Mouse (Mus musculus) WW6 (cell line): Measurements from ENCODE around the gene Hist1h2ah.

Experiments used
- DNase-seq: peaks from one replicate; pipeline ENCODE4 v3.0.0-alpha.2; 2013; ENCODE audit warnings: low read depth, low spot score

Hist1h2ah gene

DNA sequence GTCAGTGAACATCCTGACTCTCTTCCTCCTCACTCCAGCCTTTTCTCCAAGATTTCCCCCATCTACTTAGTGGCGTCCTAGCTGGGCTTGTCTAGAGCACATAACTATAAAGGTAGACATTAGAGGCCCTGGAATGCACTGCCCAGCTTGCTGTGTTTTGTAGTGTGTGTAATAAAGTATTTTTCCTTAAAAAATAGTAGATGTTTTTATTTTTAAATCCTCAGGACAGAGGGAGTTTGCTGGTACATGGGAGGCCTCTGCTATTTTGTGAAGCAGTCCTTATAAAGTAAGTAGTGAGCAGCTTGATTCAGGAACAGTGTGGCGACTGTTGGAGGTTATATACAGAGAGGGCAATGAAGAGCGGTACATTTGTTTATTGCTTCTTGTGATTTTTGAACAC, 26.7 kb downstream of the Hist1h2ah start:
- DNase-seq, result no peak

DNA sequence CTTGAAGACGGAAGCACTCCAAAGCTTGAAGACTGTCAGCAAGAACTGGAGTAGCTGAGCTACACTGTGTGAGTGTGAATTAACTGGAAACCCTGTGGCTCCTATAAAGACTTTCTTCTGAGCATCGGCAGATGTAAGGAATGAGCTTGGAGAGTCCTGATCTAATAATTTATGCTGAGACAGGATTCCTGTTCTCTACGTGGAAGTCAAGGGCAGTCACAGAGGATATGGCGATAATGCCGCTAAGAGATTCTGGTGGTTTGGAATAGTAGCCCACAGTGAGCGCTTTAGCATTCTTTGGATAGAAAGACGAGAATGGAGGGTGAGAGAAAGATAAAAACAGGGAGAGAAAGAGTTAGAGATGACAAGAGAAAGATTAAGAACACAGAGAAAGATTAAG, 27.5 kb downstream of the Hist1h2ah start:
- DNase-seq, result no peak

DNA sequence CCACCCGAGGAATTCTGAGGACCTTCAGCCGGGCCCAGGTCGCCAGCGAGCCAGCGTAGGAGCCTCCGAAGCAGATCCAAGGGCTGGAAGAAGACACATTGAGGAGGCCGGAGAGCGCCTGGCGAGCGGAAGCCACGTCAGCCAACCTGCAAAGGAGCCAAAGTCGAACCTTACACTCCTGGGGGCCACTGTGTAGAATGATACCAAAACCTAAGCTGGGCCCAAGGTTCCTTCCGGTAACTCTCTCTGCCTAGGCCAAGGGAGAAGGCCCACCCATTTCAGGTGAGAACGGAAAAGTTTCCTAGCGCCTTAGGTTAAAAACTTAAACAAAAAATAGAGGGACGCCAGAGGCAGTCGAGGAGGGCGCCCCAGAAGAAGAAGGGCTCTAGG, 28.3 kb downstream of the Hist1h2ah start:
- no peak for DNase-seq

DNA sequence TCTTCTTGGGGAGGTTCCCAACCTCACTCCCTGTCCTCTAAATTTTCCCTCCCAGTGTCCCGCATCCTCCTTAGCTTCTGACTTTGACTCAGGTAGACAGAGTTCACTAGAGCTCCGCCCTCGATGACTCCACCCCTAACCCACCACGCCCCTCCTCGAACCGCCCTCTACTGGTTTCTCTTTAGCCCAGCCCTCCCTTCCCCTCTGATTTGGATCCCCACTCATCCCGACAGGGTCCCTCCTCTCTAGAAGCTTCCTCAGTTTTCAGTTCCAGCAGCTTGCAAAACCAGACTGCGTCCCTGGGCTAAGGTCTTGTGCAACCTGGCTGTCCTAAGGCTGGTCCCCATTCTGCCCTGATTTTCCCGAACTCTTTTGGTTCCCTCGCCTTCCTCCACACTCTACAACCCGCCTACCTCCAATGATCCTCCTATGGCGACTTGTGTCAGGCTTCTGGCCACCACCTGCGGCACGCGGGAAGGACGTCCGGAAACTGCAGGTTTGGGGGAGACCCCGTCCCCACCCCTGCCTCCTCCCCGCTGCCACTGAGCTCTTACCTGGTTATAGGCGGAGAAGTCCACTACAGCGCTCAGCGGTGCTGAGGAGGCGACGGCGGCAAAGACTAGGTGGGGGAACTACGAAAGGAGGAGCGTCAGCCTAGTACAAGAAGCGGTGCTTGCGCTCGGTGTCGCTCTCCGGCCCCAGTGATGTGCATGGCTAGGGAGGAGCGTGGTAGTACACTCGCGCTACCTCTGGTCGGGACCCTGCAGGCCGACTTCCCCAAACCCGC, 28.8 kb downstream of the Hist1h2ah start:
- no peak for DNase-seq

DNA sequence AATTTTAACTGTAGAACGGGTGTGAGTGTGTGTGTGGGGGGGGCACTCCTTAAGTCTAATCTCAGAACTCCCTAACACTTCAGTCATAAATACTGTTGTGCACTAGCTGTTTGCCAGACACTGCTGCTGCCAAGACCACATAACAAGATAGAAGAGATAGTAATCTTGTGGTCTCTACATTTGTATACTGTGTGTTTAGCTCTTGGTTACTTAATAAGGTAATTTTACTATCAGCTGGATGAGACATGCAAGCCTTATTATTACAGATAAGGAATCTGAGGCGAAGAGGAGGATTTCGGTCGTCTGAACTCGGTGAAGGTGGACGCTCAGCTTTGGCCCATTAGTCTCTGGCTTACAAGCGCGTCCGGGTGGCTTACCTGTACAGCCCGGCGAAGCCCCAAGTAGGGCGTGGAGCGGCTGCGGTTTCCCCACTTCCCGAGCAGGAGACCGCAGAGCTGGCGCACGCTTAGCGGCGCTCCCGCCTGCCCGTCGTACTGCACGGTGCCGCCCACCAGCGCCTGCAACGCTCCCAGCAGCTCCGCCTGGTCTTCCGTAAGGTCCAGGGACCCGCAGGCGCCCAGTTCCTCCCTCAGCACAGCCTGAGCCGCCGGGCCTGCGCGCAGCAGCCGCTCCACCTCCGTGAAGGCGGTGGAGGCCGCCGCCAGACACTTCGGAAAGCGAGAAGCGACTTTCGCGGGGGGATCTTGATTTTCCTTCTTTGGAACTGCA, 29.6 kb downstream of the Hist1h2ah start:
- DNase-seq, result no peak

DNA sequence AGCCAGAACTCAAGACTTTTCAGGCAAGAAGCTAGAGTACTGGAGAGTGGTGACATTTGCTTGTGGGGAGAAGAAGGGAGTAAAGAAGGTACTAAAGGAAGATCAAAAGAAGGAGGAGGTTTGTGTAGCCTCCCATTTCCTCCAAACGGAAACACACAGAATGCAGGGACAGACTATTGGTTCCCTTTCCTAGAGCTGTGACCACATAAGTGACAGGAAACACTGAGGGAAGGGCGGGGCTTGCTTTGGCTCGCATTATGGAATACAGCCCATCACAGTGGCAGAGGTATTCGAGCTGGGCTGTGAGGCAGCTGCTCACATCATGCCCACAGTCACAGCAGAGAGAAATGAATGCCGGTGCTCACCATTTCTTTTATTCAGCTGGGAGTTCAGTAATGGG, 33.5 kb downstream of the Hist1h2ah start:
- DNase-seq, result no peak

DNA sequence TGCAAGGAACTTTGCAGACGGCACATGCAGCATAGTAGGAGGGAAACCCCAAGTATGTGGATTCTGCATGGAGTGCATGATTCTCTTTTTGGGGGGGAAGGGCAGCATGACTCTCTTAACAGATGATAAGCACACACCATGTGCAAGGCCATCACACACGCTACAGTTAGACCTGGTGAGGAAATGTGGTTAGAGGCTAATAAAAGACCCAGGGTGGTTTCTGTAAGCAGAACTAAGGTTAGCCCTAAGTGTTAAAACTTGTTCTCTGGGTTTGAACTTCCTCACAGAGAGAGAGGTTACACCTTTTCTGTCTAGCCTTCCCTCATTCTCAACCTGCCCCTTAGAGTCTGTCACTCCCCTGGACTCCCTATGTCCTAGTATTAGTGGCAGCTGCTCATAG, 34.0 kb downstream of the Hist1h2ah start:
- DNase-seq, result no peak

DNA sequence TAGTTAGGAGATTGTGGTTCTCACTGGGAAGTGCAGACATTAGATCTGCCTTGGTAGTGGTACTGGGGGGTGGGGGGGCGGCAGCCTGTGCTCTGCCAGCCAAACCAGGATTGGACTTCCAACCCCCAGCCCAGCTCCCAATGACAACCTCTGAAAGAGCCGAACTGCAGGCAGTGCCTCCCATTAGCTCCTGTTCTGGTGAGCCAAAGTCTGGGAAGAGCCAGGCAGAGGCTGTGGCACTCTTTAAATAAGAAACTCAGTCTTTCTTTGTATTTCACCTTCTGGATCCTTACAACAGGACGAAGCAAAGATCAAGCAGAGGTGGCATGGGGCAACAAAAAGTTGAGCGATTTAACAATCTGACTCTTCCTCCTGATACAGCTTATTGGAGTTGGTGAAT, 36.2 kb downstream of the Hist1h2ah start:
- DNase-seq, result no peak

DNA sequence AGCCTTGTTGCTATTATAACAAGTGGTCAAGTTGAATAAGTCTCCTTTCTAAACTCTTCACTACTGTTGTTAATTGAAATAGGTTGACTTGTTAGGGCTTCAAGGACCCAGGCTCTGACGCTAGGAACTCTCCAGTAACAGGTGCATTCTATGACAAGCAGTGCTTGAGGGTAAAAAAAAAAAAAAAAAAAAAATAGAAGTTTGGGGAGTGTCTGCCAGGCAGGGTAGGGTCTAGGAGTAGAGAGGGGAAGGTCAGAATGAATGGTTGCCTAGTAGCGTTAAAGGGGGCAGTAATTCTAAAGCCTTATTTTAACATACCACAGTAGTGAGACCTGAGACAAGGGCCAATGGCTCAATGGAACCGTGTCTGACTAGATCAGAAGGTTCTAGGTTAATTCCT, 37.0 kb downstream of the Hist1h2ah start:
- no peak for DNase-seq

DNA sequence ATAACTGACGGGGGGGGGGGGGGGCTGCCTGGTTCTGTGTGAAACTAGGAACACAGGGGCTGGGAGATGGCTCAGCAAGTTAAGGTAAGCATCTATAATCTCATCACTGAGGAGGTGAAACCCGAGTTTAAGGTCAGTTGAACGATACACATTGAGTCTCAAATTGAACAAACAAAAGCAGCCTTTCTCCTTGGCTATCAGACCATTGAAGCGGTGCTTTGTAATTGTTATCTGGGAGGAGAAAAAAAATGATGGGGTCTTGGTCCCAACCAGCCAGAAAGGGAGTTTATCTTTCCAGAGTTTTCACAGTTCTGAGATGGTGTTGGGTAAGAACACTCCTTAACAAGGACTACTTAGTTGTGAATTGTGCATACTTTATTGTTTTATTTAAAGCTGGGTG, 37.5 kb downstream of the Hist1h2ah start:
- no peak for DNase-seq

DNA sequence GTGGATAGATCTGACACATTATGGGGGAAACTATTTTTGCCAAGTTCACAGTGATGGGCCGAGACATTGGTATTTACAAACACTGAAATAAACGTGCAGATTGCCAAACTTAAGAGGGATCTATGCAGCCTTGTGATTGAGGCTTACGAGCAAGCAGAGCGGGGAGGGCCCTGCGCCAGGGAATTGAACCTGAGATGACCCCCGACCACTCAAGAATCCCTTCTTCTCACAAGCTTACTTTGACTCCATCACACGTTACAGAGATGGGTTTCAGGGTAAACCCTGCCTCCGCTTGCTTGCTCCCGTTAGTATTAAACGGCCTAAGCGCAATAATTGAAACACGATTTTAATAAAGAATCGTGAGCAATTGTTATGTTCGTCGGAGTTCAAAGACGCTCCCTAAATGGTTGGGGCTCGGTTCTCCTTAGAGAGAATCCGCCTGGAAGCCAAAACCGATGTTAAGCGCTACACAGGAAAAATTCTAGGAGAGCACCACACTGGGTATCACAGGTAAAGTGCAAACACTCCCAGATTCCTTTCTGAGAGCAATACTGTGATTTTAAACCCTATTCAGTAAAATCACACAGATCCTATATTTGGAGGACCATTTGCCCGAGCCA, 38.1 kb downstream of the Hist1h2ah start:
- no peak for DNase-seq

DNA sequence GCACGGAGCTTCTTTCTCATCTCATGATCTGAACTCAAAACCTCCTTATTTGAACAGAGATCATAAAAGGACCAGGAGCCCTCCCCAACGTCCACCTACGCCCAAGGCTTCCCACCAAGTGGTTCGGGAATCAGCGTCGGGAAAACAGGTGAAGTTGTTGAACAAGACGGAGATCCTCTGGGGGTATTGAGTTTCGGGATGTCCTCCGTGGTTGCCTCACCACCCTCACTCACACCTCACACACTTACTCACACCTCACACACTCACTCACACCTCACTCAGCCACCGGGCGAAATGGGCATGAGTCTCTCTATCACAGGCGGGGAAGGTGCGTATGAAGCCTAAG, 38.6 kb downstream of the Hist1h2ah start:
- no peak for DNase-seq

DNA sequence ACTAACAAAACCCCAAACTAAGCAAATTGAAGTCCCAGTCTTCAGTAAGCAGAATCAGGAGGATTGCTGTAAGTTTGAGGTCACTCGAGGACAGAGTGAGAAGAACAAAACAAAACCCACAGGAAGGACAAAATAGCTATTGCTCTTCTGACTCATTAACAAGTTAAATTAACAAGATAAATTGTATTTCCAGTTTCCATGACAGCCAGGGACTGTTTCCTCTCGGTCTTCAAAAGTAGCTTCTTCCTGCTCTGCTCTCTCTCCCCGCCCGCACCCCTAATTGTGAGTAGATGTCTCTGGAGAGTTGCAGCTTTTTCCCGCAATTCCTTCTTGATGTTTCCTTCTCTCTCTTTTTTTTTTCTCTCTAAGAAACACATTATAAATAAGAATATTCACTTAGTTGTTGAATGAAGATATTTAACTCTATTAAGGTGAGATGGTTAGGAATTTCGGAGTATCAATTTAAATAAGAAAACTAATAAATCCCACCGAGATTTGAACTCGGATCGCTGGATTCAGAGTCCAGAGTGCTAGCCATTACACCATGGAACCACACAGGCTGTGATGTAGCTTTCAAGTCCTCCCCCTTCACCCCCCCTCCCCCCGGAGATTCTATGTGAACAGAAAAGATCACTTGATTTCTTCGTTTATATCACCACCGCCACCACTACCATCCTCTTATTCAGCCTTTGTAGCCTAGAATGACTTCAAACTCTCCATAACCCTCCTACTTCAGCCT, 39.1 kb downstream of the Hist1h2ah start:
- DNase-seq, result no peak

DNA sequence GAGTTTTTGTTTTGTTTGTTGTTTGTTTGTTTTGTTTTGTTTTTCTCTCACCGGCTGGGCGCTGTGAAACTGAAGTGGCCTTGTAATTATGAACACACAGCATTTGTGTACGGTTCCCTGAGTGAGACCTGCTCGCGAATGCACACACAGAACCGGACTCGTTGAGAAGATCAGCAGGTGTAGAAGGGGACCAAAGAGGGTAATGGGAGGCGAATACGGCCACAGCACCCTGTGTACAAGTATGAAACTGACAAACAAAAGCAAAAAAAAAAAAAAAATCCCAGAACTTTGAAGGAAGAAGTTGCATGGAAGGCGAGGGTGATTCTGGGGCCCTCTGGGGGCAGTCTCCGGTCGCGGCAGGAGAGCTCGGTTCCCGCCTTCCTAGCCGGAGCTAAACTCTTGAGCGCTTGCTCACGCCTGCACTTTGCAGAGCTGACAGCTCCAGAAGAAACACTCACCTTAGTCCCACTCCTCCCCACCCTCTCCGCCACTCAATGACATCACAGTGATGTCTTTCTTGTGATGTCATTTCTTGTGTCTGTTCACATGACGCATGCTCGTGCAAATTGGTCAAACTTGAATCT, 39.9 kb downstream of the Hist1h2ah start:
- DNase-seq, result no peak

DNA sequence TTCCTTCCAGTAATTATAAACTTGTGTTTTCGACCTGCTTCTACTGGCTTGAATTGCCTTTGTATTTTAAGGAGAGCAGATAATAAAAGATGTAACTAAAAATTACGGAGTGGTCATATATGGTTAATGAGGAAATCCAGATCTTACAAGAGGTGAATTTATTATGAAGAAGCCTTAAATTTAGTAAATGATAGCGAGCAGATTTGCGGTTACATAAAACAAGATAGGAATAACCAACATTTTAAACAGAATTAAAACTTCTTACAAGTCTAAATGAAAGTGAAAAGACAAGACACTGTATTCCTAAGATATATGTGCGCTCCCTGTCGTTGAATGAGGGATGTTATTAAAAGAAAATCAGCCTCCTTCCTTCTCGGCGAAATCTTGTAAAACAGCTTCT, 40.5 kb downstream of the Hist1h2ah start:
- no peak for DNase-seq

DNA sequence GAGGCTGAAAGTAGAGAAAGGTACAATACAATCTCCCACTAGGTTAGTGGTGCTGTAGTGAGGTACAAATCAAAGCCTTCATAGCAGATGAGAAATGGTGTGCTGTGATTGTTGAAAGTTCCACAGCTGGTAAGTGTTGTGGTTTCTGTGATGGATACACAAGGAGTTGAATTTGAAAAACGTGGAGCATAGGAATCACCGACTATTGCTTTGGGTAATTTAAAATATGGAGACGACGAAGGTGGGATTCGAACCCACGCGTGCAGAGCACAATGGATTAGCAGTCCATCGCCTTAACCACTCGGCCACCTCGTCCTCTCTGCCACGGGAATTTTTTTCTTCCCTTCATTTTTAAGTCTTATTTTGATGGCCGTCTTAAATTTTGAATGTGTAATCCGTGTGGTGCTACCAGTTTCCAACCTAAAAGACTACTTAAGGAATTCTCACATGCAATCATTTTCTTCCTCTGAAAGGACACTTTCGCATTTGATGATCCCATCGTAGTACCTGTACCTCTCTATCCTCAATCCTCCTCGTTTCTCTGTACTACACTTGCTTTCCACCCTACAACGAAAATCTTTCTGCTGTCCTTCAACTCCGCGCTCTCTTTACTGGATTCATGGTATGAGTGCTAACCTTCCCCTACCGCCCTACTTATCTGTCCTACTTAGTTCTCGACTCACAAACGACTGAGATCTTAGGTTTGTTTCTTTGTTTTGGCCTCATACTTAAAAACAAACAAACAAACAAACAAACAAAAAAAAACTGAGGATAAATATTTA, 41.2 kb downstream of the Hist1h2ah start:
- DNase-seq, result no peak

DNA sequence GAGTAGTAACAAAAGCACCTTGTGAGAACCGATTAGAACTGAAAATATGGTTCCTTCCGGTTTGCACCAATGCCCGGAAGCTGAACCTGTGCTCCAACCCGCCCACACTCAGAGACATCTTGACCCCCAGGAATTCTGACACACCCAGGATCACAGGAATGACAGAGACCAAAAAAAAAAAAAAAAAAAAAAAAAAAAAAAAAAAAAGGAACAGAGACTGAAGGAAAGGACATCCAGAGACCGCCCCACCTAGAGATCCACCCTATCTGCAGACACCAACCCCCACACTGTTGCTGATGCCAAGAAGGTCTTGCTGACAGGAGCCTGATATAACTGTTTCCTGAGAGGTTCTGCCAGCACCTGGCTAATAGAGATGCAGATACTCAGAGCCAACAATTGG, 42.8 kb downstream of the Hist1h2ah start:
- no peak for DNase-seq
